In genomic region chr1:132569516-132569915, GRCm38 (mm10) we compare ENCODE assay signal across 15 mouse cellular contexts. TPM values are rescaled to one million over a fixed set of nuclear protein-coding genes. Genes with fewer than 3 reads are reported as not detected.
DNase-seq lines count a peak whose midpoint lies in the region; ATAC-seq and TF ChIP-seq lines count a peak whose summit lies in the region.
"Had no signal": no experiment of that assay in that cellular context is flagged by ENCODE, and none has a peak within 500 bp of the region (broad histone marks: within the 10 kb centered on the region; RNA-seq: fewer than 3 reads in every experiment).

No protein-coding gene starts in this region.

- no peak overlapping the region for H3K9ac ChIP-seq in midbrain, embryonic 12.5 days (replicated peaks)
- H3K9ac ChIP-seq in midbrain, embryonic 11.5 days (ENCODE audit: low read length): no peak overlapping the region
- H3K9ac ChIP-seq in forebrain, postnatal 0 days: no peak overlapping the region
- H3K9ac ChIP-seq in neural tube, embryonic 14.5 days (replicated peaks; ENCODE audit: low read depth, low read length): no peak overlapping the region
- H3K9ac ChIP-seq in liver, postnatal 0 days (replicated peaks): no peak overlapping the region
- H3K9ac ChIP-seq: kidney, embryonic 15.5 days; limb, embryonic 15.5 days had no signal

- no peak for DNase-seq in midbrain, embryonic 11.5 days (ENCODE audit: low spot score, missing footprints)
- DNase-seq in cerebellum, adult 9-10 months: peak; percentile 95
- DNase-seq in forebrain, postnatal 0 days: peak; percentile 80
- no peak for DNase-seq in lung, adult 18-20 months
- DNase-seq in liver, postnatal 0 days: no peak
- DNase-seq in retina, postnatal 1 day: no peak

- no peaks in the 10 kb centered on the region for H3K27me3 ChIP-seq in midbrain, embryonic 12.5 days
- no peaks in the 10 kb centered on the region for H3K27me3 ChIP-seq in midbrain, embryonic 11.5 days (ENCODE audit: control insufficient read depth, insufficient read depth, low read length)
- no peaks in the 10 kb centered on the region for H3K27me3 ChIP-seq in forebrain, postnatal 0 days (ENCODE audit: insufficient read depth, low read length)
- no peaks in the 10 kb centered on the region for H3K27me3 ChIP-seq in neural tube, embryonic 14.5 days (ENCODE audit: control insufficient read depth, insufficient read depth, low read length)
- no peaks in the 10 kb centered on the region for H3K27me3 ChIP-seq in liver, postnatal 0 days (ENCODE audit: insufficient read depth, low read length)
- H3K27me3 ChIP-seq: kidney, embryonic 15.5 days; limb, embryonic 15.5 days had no signal

- 0 out of 2 replicates have a peak overlapping the region, but pooled peaks have one; percentile 30 for H3K27ac ChIP-seq in midbrain, embryonic 12.5 days (replicated peaks)
- H3K27ac ChIP-seq in midbrain, embryonic 11.5 days (ENCODE audit: low read depth, low read length): no peak overlapping the region
- peak overlapping the region; percentile 75 for H3K27ac ChIP-seq in forebrain, postnatal 0 days (ENCODE audit: low read depth, low read length)
- peak overlapping the region; percentile 55; the same call in 1 of the 2 replicates for H3K27ac ChIP-seq in neural tube, embryonic 14.5 days (ENCODE audit: low read depth, low read length)
- H3K27ac ChIP-seq in liver, postnatal 0 days (ENCODE audit: low read depth): no peak overlapping the region
- H3K27ac ChIP-seq: kidney, embryonic 15.5 days; left cerebral cortex, adult 2 months; limb, embryonic 15.5 days had no signal

- H3K36me3 ChIP-seq in midbrain, embryonic 12.5 days: no peaks in the 10 kb centered on the region
- no peaks in the 10 kb centered on the region for H3K36me3 ChIP-seq in midbrain, embryonic 11.5 days (ENCODE audit: control insufficient read depth, insufficient read depth, low read length)
- peaks cover 14% of the 10 kb centered on the region; the same call in 1 of the 2 replicates for H3K36me3 ChIP-seq in forebrain, postnatal 0 days (ENCODE audit: insufficient read depth)
- H3K36me3 ChIP-seq in neural tube, embryonic 14.5 days (ENCODE audit: control insufficient read depth, insufficient read depth, low read length): 0 out of 2 replicates have a peak, but pooled peaks cover 12% of the 10 kb centered on the region
- H3K36me3 ChIP-seq in liver, postnatal 0 days (replicated peaks; ENCODE audit: insufficient read depth, low read length): no peaks in the 10 kb centered on the region
- H3K36me3 ChIP-seq: kidney, embryonic 15.5 days; limb, embryonic 15.5 days had no signal

- WGBS in midbrain, embryonic 12.5 days: 74% methylated on average over 9 of the region's 9 CpGs
- 82% methylated on average over 9 of the region's 9 CpGs for WGBS in midbrain, embryonic 11.5 days
- 61% methylated on average over 9 of the region's 9 CpGs for WGBS in forebrain, postnatal 0 days
- WGBS in neural tube, embryonic 14.5 days: 64% methylated on average over 9 of the region's 9 CpGs
- WGBS in liver, postnatal 0 days (ENCODE audit: insufficient replicate concordance): 64% methylated on average over 9 of the region's 9 CpGs

- TF ChIP-seq CTCF in forebrain, postnatal 0 days (IDR thresholded peaks at IDR 0.05; ENCODE audit: low read depth): no peak
- no peak for TF ChIP-seq CTCF in liver, postnatal 0 days (IDR thresholded peaks at IDR 0.05; ENCODE audit: low read depth)

- ATAC-seq in midbrain, embryonic 12.5 days (ENCODE audit: low FRiP score, low read depth): no peak
- ATAC-seq in midbrain, embryonic 11.5 days (ENCODE audit: low FRiP score): no peak
- ATAC-seq in forebrain, postnatal 0 days: peak; percentile 61
- ATAC-seq in neural tube, embryonic 14.5 days (ENCODE audit: low read depth): no peak
- no peak for ATAC-seq in liver, postnatal 0 days
- ATAC-seq: CD4-positive, CD25-positive, alpha-beta regulatory T cell, adult 4 months had no signal

- no peak overlapping the region for H3K4me2 ChIP-seq in midbrain, embryonic 12.5 days (replicated peaks)
- H3K4me2 ChIP-seq in midbrain, embryonic 11.5 days: no peak overlapping the region
- no peak overlapping the region for H3K4me2 ChIP-seq in forebrain, postnatal 0 days (ENCODE audit: low read depth)
- no peak overlapping the region for H3K4me2 ChIP-seq in neural tube, embryonic 14.5 days (ENCODE audit: low read depth, low read length)
- no peak overlapping the region for H3K4me2 ChIP-seq in liver, postnatal 0 days (ENCODE audit: low read depth, low read length)
- H3K4me2 ChIP-seq: heart, embryonic 11.5 days; kidney, embryonic 15.5 days; limb, embryonic 15.5 days had no signal

- H3K9me3 ChIP-seq in midbrain, embryonic 12.5 days: no peaks in the 10 kb centered on the region
- no peaks in the 10 kb centered on the region for H3K9me3 ChIP-seq in midbrain, embryonic 11.5 days (ENCODE audit: control insufficient read depth, low read length)
- H3K9me3 ChIP-seq in forebrain, postnatal 0 days (ENCODE audit: low read length): no peaks in the 10 kb centered on the region
- no peaks in the 10 kb centered on the region for H3K9me3 ChIP-seq in neural tube, embryonic 14.5 days (ENCODE audit: control insufficient read depth, low read length)
- no peaks in the 10 kb centered on the region for H3K9me3 ChIP-seq in liver, postnatal 0 days (ENCODE audit: low read length)
- H3K9me3 ChIP-seq: kidney, embryonic 15.5 days; limb, embryonic 15.5 days had no signal

- H3K4me1 ChIP-seq in midbrain, embryonic 12.5 days: no peaks in the 10 kb centered on the region
- H3K4me1 ChIP-seq in midbrain, embryonic 11.5 days (ENCODE audit: control insufficient read depth, insufficient read depth, low read length): peaks cover 5% of the 10 kb centered on the region
- no peaks in the 10 kb centered on the region for H3K4me1 ChIP-seq in forebrain, postnatal 0 days (ENCODE audit: insufficient read depth)
- no peaks in the 10 kb centered on the region for H3K4me1 ChIP-seq in neural tube, embryonic 14.5 days (ENCODE audit: control insufficient read depth, insufficient read depth, low read length)
- no peaks in the 10 kb centered on the region for H3K4me1 ChIP-seq in liver, postnatal 0 days (ENCODE audit: insufficient read depth)
- H3K4me1 ChIP-seq: kidney, embryonic 15.5 days; limb, embryonic 15.5 days had no signal

- no peak overlapping the region for H3K4me3 ChIP-seq in midbrain, embryonic 12.5 days
- no peak overlapping the region for H3K4me3 ChIP-seq in midbrain, embryonic 11.5 days (ENCODE audit: low read depth, low read length)
- no peak overlapping the region for H3K4me3 ChIP-seq in forebrain, postnatal 0 days (ENCODE audit: low read depth, low read length)
- H3K4me3 ChIP-seq in neural tube, embryonic 14.5 days (ENCODE audit: low read depth, low read length): no peak overlapping the region
- H3K4me3 ChIP-seq in liver, postnatal 0 days (ENCODE audit: low read depth, low read length): no peak overlapping the region
- H3K4me3 ChIP-seq: kidney, embryonic 15.5 days; left cerebral cortex, adult 2 months; limb, embryonic 15.5 days had no signal

- TF ChIP-seq EP300 in liver, postnatal 0 days (IDR thresholded peaks at IDR 0.05; ENCODE audit: low read depth): no peak

RNA-seq across cellular contexts. Expression of gene Cntn2, which starts 26.5 kb away (rescaled TPM):
- 109 and 112 TPM in 2 replicates for polyA plus RNA-seq in midbrain, embryonic 12.5 days (2016; fragmentation: Nextera tagmentation; extraction: Ambion mirVana)
- 30.9 and 31.4 TPM in 2 replicates for polyA plus RNA-seq in midbrain, embryonic 11.5 days (2014; fragmentation: Nextera tagmentation; extraction: Ambion mirVana)
- 101 and 104 TPM in 2 replicates for total RNA-seq in forebrain, postnatal 0 days (2014; rRNA removed)
- 41.0 and 43.9 TPM in 2 replicates for polyA plus RNA-seq in forebrain, postnatal 0 days (2015; fragmentation: Nextera tagmentation; extraction: Ambion mirVana)
- 18.5 and 43.6 TPM in 2 replicates for polyA plus RNA-seq in neural tube, embryonic 14.5 days (2014; fragmentation: Nextera tagmentation; extraction: Ambion mirVana)
- 0.02 and 0.20 TPM in 2 replicates for polyA plus RNA-seq in liver, postnatal 0 days (2015; fragmentation: Nextera tagmentation; extraction: Ambion mirVana)
- total RNA-seq: hematopoietic stem cell, adult 5-6 weeks; megakaryocyte-erythroid progenitor cell, adult 5-6 weeks had no signal
- polyA plus RNA-seq: CD4-positive, CD25-positive, alpha-beta regulatory T cell, adult 4 months had no signal

Comparison
In these comparisons a context has a peak if more than half of its experiments do, and no peak if none do; other contexts are left out.
1. H3K27ac ChIP-seq: peak in midbrain, embryonic 12.5 days (single experiment), forebrain, postnatal 0 days (single experiment) and neural tube, embryonic 14.5 days (single experiment); none in midbrain, embryonic 11.5 days (single experiment) and liver, postnatal 0 days (single experiment).
2. DNase-seq: peak in cerebellum, adult 9-10 months (single experiment) and forebrain, postnatal 0 days (single experiment); none in midbrain, embryonic 11.5 days (single experiment), lung, adult 18-20 months (0 of 2), liver, postnatal 0 days (single experiment) and retina, postnatal 1 day (single experiment).
3. RNA of gene Cntn2, which starts 26.5 kb away (polyA plus RNA-seq): 109 to 112 TPM in midbrain, embryonic 12.5 days, 41.0 to 43.9 TPM in forebrain, postnatal 0 days, 30.9 to 31.4 TPM in midbrain, embryonic 11.5 days and 18.5 to 43.6 TPM in neural tube, embryonic 14.5 days; 0.02 to 0.20 TPM in liver, postnatal 0 days; every median in the first group is over 10 times any median in the second.